Mouse (Mus musculus): ENCODE measurements around the gene Pafah1b3. TPM values are rescaled to one million over a fixed set of nuclear protein-coding genes. Genes with fewer than 3 reads are reported as not detected.

Gene Pafah1b3
- polyA plus RNA-seq, 1 experiment from 2014 or later = 191 TPM

GRCm38 (mm10) chr7:25251822-25252221 is 46.0 kb downstream of the Pafah1b3 start:
- H3K9me3 ChIP-seq (replicated peaks) = no peaks in the 10 kb centered on the region
- ATAC-seq (replicated peaks; ENCODE audit: low FRiP score) = no peak
- peak overlapping the region; percentile 94 for H3K4me2 ChIP-seq
- no peaks in the 10 kb centered on the region for H3K27me3 ChIP-seq
- H3K4me1 ChIP-seq = peaks cover 34% of the 10 kb centered on the region
- 16% methylated on average over 8 of the region's 8 CpGs for WGBS
- peak overlapping the region; percentile 98 for H3K27ac ChIP-seq
- H3K36me3 ChIP-seq = no peaks in the 10 kb centered on the region
- peak overlapping the region; percentile 56; the same call in 1 of the 2 replicates for H3K9ac ChIP-seq
- peak overlapping the region; percentile 76 for H3K4me3 ChIP-seq (replicated peaks)

DNA sequence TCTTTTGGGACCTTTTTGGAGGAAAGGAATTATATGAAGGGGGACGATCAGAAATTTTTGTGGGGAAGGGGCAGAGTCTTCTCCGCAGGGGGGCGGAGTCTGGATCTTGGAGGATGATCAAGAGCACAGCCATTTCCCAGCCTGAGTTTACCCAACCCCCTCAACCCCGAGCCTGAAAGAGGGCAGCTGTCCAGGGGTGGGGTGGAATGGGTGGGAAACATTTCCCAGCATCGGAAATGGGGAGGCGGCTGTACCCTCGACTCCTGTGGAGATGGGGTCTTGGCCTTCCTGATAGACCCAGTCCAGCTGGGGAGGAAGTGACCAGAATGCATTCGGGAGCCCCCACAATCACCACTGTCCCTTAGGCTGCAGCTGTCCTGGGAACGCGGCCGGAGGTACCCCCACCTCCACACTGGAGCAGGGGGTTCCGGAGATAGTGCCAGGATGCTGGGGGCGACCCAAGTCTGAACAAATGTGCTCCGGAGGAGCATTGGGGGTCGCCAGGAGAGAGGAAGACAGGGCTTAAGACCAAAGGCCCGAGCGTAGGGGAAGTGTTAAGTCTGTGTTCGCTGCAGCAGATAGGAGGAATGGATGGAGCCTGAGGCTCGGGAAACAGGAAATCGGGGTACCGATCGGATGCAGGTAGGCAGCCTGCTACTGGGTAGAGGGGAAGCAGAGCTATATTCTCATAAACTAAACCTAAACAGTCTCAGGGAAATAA is 46.6 kb downstream of the Pafah1b3 start:
- Histone ChIP-seq H3K4me2 (peak overlapping the region; percentile 94), H3K4me3 (replicated peaks) (peak overlapping the region; percentile 76), H3K27ac (peak overlapping the region; percentile 98), H3K9me3 (replicated peaks) (no peaks in the 10 kb centered on the region), H3K36me3 (peaks cover 2% of the 10 kb centered on the region; the same call in 1 of the 2 replicates), H3K4me1 (peaks cover 39% of the 10 kb centered on the region), H3K9ac (peak overlapping the region; percentile 56), H3K27me3 (no peaks in the 10 kb centered on the region)
- WGBS = 2% methylated on average over 22 of the region's 22 CpGs
- peak; percentile 28 for ATAC-seq (replicated peaks; ENCODE audit: low FRiP score)

DNA sequence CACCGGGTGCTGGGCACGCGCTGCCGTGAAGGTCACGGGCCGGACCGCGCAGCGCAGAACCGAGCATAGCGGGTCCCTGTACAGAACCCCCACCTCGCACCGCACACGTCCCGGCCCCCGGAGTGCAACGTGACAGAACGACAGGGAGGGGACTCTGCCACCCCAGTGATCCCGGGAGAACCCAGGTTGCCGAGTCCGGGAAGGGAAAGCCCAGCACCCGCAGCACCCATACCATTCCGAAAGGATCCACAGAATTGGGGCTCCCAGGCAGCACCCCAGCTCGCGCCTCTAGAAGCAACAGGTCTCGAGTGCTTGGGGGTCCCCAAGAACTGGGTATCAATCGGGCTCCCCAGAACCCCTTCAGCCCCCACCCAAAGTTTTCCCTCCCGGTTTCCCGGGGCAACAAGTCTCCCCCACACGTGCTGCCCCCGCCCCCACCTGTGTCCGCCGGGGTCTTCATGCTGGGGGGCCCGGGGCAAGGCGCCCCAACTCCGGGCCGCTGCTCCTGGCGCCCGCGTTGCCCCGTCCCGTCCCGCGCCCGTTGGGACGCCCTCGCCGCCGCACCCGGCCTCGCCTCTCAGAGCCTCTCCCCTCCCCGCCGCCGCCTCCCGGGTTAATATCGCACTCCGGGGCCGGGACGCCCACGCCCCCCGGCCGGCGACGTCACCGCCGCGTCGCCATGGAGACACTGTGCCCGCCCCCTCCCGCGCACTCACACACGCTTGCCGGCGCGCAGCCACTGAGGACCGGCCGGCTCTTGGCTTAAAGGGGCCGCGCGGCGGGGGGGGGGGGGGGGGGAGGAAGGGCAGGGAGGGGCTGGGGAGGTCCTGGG is 47.4 kb downstream of the Pafah1b3 start, which contains the start of gene Erf:
Gene Erf, minus strand, starts transcription at position 621 of the 832 bp plus-strand sequence.
- ATAC-seq (replicated peaks; ENCODE audit: low FRiP score) = peak; percentile 78
- Histone ChIP-seq H3K9me3 (replicated peaks) (no peaks in the 10 kb centered on the region), H3K36me3 (peaks cover 10% of the 10 kb centered on the region), H3K27me3 (no peaks in the 10 kb centered on the region), H3K4me1 (peaks cover 48% of the 10 kb centered on the region), H3K9ac (peak within 1 kb of the TSS; percentile 75), H3K4me2 (peak within 1 kb of the TSS; percentile 94), H3K27ac (peak within 1 kb of the TSS; percentile 98), H3K4me3 (replicated peaks) (peak within 1 kb of the TSS; percentile 76)
- under 1% methylated on average over 60 of the region's 81 CpGs for WGBS

DNA sequence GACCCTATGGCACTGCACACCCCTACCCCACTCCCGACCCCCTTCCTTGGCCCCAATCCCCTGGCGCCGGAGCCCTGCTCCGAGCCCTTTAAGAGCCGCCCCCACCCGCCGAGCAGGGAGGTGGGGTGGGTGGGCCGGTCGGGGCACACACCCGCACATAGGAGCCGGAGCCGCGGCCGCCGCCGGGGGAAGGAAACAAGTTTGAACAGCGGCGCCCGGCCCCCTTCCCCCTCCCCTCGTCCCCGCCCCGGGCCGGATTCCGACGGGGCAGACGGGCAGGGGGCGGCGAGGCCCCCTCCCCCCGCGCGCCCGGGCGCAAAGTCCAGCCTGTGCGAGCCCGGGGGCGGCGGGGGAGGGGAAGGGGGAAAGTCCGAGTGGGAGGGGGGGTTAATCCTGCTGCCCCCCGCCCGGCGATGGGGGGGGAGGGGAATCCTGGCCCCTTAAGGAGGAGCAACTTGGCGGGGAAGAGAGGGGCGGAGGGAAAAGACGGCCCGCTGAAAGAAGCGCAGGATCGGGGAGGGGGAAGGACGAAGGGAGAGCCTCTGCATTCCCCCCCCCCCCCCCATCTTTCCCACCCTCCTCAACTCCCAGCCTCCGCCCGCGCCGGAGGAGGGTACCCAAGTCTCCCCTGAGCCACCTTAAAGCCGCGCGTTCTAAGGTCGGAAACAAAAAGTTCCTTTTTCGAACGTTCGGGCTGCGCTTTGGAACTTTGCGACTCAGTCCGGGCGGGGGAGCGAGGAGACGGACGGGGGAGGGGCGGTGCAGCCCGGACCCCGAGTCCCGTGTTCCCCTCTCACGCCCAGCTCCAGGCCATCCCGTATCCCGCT is 48.3 kb downstream of the Pafah1b3 start:
- peak overlapping the region; percentile 98 for H3K27ac ChIP-seq
- ATAC-seq (replicated peaks; ENCODE audit: low FRiP score) = peak; percentile 67
- H3K4me3 ChIP-seq (replicated peaks) = peak overlapping the region; percentile 76
- H3K27me3 ChIP-seq = no peaks in the 10 kb centered on the region
- peaks cover 19% of the 10 kb centered on the region for H3K36me3 ChIP-seq
- peak overlapping the region; percentile 94 for H3K4me2 ChIP-seq
- no peaks in the 10 kb centered on the region for H3K9me3 ChIP-seq (replicated peaks)
- peak overlapping the region; percentile 75 for H3K9ac ChIP-seq
- WGBS = 0% methylated on average over 50 of the region's 73 CpGs
- H3K4me1 ChIP-seq = peaks cover 56% of the 10 kb centered on the region

- Histone ChIP-seq H3K9me3 (replicated peaks) (no peaks in the 10 kb centered on the region), H3K4me2 (peak overlapping the region; percentile 94), H3K27ac (peak overlapping the region; percentile 98), H3K4me1 (peaks cover 63% of the 10 kb centered on the region), H3K36me3 (peaks cover 24% of the 10 kb centered on the region), H3K4me3 (replicated peaks) (peak overlapping the region; percentile 76), H3K27me3 (no peaks in the 10 kb centered on the region), H3K9ac (peak overlapping the region; percentile 75)
- ATAC-seq (replicated peaks; ENCODE audit: low FRiP score) = no peak; the same call in 1 of the 2 replicates
- 0% methylated on average over 25 of the region's 25 CpGs for WGBS
Observed at GRCm38 (mm10) chr7:25248846-25249313, 48.9 kb downstream of the Pafah1b3 start.

- 2% methylated on average over 18 of the region's 18 CpGs for WGBS
- peak overlapping the region; percentile 76 for H3K4me3 ChIP-seq (replicated peaks)
- peaks cover 68% of the 10 kb centered on the region for H3K4me1 ChIP-seq
- peak overlapping the region; percentile 98 for H3K27ac ChIP-seq
- no peak; the same call in 1 of the 2 replicates for ATAC-seq (replicated peaks; ENCODE audit: low FRiP score)
- no peaks in the 10 kb centered on the region for H3K9me3 ChIP-seq (replicated peaks)
- H3K4me2 ChIP-seq = peak overlapping the region; percentile 94
- H3K36me3 ChIP-seq = peaks cover 30% of the 10 kb centered on the region
- H3K9ac ChIP-seq = peak overlapping the region; percentile 75
- H3K27me3 ChIP-seq = no peaks in the 10 kb centered on the region
Observed at GRCm38 (mm10) chr7:25248018-25248647, 49.7 kb downstream of the Pafah1b3 start.

GRCm38 (mm10) chr7:25247498-25247897 is 50.3 kb downstream of the Pafah1b3 start:
- peaks cover 69% of the 10 kb centered on the region for H3K4me1 ChIP-seq

DNA sequence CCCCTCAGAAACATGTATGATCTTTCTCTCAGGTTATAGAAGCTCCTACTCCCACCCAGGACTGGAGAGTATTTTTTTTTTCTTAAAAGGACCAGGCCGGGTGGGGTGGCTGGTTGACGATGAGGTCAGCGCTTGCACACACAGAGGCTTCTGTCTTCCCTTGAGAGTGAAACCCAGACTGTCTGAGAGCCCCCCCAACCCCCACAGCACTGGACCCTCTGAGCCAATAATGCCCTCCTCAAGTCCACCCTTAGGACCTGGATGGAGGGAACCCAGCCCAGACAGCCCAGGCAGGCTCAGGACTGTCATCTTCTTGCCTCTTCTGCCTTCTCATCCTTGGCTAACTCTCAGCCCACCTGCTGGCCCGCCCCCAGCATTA is 51.0 kb downstream of the Pafah1b3 start:
- no peak for ATAC-seq (replicated peaks; ENCODE audit: low FRiP score)
- WGBS = 24% methylated on average over 4 of the region's 4 CpGs
- peaks cover 64% of the 10 kb centered on the region for H3K4me1 ChIP-seq
- peak overlapping the region; percentile 98 for H3K27ac ChIP-seq
- H3K27me3 ChIP-seq = no peaks in the 10 kb centered on the region
- H3K9me3 ChIP-seq (replicated peaks) = no peaks in the 10 kb centered on the region
- peak overlapping the region; percentile 75 for H3K9ac ChIP-seq
- H3K4me2 ChIP-seq = peak overlapping the region; percentile 94
- peaks cover 44% of the 10 kb centered on the region for H3K36me3 ChIP-seq
- H3K4me3 ChIP-seq (replicated peaks) = peak overlapping the region; percentile 76

More at GRCm38 (mm10) chr7:25247498-25247897, 50.3 kb downstream of the Pafah1b3 start:
- H3K36me3 ChIP-seq = peaks cover 36% of the 10 kb centered on the region
- H3K4me3 ChIP-seq (replicated peaks) = peak overlapping the region; percentile 76
- H3K27ac ChIP-seq = peak overlapping the region; percentile 98
- no peaks in the 10 kb centered on the region for H3K9me3 ChIP-seq (replicated peaks)
- 9% methylated on average over 3 of the region's 3 CpGs for WGBS
- H3K4me2 ChIP-seq = peak overlapping the region; percentile 94
- peak overlapping the region; percentile 75 for H3K9ac ChIP-seq
- H3K27me3 ChIP-seq = no peaks in the 10 kb centered on the region
- no peak for ATAC-seq (replicated peaks; ENCODE audit: low FRiP score)

DNA sequence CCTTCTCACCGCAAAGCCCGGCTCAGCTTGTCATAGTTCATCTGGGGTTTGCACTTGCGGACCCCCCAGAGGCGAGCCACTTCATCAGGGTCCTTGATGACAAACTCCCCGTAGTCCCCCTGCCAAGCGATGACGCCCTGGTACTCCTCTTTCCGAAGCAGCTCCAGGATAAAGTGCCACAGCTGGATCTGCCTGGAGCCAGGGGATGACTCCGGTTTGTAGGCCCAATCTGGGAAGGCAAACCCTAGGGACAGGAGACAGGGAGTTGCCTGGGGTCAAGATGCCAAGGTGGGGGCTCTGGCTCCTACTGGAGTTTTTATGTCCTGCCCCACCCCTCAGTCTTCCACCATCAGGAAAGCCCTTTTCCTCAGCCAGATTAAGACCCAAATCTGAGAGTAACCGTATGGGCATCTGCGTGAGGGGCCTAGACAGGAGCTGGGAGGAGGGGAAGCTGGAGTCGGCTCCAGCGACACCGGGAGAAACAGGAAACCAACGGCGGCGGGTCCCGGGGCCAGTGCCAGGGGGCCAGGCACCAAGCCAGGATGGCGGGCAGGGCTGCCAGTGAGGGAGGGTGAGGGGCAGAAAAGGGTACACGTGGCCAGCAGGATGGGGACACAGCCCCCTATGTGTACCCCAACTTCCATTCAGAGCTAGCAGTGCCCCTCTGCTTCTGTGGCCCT is 51.6 kb downstream of the Pafah1b3 start:
- H3K9me3 ChIP-seq (replicated peaks) = no peaks in the 10 kb centered on the region
- peak overlapping the region; percentile 76 for H3K4me3 ChIP-seq (replicated peaks)
- peak overlapping the region; percentile 75 for H3K9ac ChIP-seq
- peak overlapping the region; percentile 98 for H3K27ac ChIP-seq
- H3K4me1 ChIP-seq = peaks cover 61% of the 10 kb centered on the region
- ATAC-seq (replicated peaks; ENCODE audit: low FRiP score) = no peak
- no peaks in the 10 kb centered on the region for H3K27me3 ChIP-seq
- 40% methylated on average over 20 of the region's 20 CpGs for WGBS
- H3K4me2 ChIP-seq = peak overlapping the region; percentile 94
- H3K36me3 ChIP-seq = peaks cover 46% of the 10 kb centered on the region
